Mouse (Mus musculus) megakaryocyte, adult 5-6 weeks (primary cell): ENCODE measurements around the gene Nsun2. TPM values are rescaled to one million over a fixed set of nuclear protein-coding genes. Genes with fewer than 3 reads are reported as not detected.
"Not testable (repeated sequence)": the region's sequence is repeated elsewhere in the genome, so short reads cannot be mapped to it uniquely, and the experiment has no call there.

Experiments
- ATAC-seq: 2 replicates; pipeline ENCODE4 v1.8.0; 2016; ENCODE audit warnings: mild to moderate bottlenecking, inconsistent platforms; ENCODE audit not compliant: poor library complexity, severe bottlenecking
- total RNA-seq, 2 experiments: library from RNA; stranded (forward) in 1 of 2; stranded (reverse) in 1 of 2; fragments of 153-499, 151-499 nt in 1 of 2; fragments of 221-1000, 200-1000 nt in 1 of 2; gene quantifications; 2 replicates each; pipeline versions ENCODE4 v1.2.3 to v1.2.4; 2015 to 2017

The Nsun2 gene
- total RNA-seq, 2 experiments from 2014 or later, result 32.6 to 61.7 TPM

- ATAC-seq, result no peak
Observed at GRCm38 (mm10) chr13:69631111-69631510, 97.6 kb downstream of the Nsun2 start.

DNA sequence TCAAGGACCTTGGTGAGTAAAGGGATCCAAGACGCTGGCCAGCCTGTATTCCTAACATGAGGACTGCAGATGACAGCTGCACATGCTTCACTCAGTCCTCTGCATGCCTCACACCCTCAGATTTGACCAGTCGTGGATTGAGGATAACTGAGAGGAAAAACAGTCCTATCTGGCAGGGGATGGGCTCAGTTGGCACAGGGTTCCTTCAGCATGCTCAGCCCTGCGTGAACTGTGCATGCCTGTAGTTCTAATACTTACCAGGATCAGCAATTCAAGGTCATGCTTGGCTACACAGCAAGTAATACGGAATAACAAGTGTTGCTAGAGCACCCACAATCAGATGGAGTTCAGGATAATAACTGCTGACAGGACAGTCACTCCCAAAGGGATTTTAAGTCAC is 98.1 kb downstream of the Nsun2 start:
- ATAC-seq, result no peak

DNA sequence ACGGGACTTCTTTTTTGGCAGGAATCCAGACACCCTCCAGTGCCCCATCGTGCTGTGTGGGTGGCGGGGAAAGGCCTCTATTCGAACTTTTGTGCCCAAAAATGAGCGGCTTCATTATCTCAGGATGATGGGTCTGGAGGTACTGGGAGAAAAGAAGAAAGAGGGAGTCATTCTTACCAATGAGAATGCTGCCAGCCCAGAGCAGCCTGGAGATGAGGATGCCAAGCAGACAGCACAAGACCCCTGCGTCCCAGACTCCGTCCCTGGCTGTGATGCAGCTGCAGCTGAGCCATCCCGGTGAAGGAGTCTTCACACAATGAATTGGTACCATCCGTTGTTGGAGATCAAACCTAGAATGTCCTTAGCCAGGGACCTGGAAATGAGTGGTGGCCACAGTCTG is 100.0 kb downstream of the Nsun2 start:
- no peak for ATAC-seq

GRCm38 (mm10) chr13:69633988-69634387 is 100.4 kb downstream of the Nsun2 start:
- no peak for ATAC-seq

DNA sequence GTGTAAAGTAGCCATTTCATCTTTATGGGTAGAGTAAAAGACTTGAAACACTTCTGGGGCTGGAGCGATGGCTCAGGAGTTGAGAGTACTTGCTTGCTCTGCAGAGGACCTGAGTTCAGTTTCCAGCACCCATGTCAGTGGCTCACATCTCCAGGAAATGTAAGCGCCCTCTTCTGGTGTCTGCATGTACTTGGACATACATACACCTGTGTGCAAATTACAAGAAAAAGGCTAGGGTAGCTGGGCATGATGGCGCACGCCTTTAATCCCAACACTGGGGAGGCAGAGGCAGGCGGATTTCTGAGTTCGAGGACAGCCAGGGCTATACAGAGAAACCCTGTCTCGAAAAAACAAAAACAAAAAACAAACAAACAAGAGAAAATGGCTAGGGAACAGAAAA is 102.3 kb downstream of the Nsun2 start:
- not testable (repeated sequence) for ATAC-seq

GRCm38 (mm10) chr13:69636375-69636774 is 102.8 kb downstream of the Nsun2 start:
- no peak for ATAC-seq

DNA sequence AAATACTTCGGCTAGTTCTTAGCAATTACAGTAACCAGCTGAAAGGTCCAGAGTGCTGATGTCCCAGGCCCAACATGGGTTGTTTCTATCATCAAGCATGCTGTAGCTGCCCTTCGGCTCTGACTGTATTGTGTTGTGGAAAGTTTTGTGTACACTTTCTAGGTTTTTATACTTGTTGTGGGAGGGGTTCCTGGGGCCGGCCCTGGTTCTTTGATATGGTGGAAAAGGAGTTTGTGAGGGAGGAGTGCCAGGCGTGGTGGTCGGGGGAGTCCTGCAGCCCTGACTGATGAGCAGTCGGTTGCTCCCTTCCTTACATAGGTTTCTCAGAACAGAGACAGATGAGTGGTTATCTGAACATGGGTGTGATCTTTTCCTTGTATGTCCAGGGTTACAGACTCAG is 103.3 kb downstream of the Nsun2 start:
- no peak for ATAC-seq

DNA sequence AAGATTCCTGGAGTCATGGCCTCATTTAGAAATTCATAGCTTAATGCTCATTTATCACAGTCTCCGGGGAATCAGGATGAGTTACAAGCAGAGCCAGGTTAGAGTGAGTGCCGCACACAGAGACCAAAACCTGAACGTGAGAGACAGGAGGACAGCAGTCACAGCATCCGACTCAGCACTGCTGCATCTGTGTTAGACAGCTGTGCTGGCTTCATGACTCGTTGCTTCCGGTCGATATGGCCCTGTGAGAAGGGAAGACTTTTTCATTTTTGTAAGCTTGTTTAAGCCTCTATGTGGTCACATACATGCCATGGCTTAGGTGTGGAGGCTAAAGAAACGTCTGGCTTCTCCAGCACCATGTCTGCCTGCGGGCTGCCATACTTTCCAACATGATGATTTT is 104.1 kb downstream of the Nsun2 start:
- ATAC-seq, result no peak

GRCm38 (mm10) chr13:69638108-69638626 is 104.6 kb downstream of the Nsun2 start:
- ATAC-seq, result no peak

GRCm38 (mm10) chr13:69639251-69639650 is 105.7 kb downstream of the Nsun2 start:
- ATAC-seq, result no peak

DNA sequence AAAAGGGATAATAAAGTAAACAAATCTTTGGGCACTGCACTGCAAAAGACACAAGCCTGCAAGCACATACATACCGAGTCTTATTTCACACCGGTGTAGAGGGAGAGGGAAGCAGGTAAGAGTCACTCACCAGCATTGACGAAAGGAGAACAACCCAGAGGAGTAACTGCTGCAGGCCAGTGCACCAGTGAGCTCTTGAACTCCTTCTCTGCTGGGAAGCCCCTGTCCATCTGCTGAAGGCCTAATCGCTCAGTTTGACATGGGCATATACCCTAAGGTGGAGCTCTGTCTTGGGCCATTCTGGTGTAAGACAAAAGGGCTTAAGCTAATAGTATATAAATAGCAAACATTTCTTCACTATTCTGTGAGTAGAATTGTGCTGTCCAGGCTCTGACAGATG is 106.6 kb downstream of the Nsun2 start:
- no peak for ATAC-seq

DNA sequence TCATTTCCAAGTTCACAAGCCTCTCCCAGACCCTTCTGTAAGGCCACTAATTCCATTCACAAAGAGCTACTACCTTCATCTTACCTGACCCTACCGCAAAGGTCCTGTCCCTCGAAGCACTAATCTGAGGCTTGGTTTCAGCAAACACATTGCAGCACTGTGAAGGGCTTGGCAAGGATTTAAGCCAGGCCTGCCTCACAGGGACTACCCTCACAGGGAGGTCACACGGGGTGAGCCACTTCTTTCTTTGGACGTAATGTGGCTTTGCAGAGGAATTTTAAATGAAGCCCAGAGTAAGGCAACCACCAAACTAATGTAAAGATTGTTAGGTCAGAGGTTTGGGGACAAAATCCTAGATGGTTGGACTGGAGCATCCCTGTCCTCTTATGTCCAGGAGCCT is 107.0 kb downstream of the Nsun2 start:
- ATAC-seq, result no peak

DNA sequence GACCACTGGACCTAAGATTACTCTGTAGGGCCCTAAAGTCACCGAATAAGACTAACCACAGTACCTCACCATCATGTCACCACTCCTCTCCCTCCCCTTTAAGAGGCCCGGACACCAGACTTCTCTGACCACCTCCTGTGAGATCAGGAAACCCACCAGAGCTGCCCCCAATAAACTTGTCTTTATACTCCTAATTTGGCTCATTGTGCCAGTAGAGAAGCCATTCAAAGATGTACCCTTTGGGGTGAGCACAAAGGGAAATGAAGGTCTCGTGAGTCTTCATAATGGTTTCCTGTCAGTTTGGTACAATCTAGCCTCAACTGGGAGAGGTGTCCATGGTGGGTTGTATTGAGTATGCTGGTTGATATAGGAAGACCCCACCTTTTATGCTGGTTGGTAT is 107.5 kb downstream of the Nsun2 start:
- ATAC-seq, result no peak

- no peak for ATAC-seq
Observed at GRCm38 (mm10) chr13:69642656-69643216, 109.2 kb downstream of the Nsun2 start.

GRCm38 (mm10) chr13:69643937-69644336 is 110.4 kb downstream of the Nsun2 start:
- ATAC-seq, result no peak

DNA sequence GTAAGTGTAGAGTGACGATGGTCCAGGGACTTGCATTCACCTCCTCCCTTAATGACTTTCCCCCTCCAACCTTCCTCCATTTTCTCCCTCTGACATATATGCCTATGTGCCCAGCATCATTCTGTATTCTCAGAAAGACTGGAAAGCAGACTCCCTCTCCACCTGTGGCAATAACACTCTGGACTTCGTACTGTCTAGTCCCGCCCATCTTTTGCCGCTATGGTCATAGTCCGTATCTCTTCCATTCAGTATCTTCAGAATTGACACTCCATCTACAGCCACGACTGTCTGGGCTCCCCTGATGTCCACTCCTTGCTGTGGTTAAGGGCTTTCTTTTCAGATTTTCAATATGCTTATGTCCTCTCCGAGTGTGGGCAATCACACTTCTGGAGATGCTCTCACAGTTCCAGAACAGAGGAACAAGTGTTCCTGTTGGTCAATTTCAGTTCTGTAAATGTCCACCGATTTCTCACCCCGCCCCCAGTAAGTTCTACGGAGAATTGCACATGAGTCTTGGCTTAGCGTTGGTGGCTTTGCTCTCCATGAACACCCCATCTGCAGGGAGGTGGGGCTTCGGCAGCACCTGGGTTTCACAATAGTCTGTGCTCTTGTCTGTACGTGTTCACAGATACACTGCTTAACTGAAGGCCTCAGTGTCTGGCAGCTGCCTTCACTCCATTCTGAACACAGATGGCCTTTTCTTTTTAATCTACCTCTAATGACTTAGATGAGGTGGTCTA is 111.1 kb downstream of the Nsun2 start:
- ATAC-seq, result no peak

DNA sequence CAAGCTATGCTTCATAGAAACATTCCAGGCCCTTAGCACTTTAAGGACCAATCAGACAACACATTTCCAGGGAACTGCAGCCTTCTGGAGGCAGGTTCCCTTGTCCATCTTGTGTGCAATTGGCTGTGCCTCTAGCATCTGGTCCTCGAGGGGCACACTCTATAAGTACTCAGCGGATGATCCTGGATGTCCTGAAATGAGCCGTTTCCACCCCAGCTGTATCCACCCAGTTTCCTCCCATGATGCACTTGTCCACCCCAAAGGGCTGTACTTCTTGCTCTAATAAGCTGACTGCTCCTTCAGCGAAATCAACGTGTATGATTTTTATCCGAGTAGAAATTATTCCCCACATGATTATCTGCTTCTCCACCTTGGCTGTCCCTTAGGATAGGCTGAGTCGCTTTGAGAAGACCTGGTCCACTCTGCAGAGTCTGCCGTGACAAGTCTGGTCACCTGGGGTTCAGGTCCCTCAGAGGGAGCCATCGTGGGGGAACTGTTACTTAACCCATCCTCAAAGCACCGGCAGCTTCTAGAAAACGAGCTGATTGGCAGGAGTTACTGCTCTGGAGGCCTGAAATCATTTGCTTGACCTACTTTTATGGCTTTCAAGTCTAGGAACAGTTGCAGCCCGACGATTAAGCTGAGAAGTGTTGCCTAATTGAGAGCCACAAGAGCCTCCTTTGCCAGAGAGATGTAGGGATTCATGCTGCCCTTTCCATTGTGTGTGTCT is 112.3 kb downstream of the Nsun2 start:
- no peak for ATAC-seq

GRCm38 (mm10) chr13:69646481-69646880 is 112.9 kb downstream of the Nsun2 start:
- ATAC-seq, result no peak

DNA sequence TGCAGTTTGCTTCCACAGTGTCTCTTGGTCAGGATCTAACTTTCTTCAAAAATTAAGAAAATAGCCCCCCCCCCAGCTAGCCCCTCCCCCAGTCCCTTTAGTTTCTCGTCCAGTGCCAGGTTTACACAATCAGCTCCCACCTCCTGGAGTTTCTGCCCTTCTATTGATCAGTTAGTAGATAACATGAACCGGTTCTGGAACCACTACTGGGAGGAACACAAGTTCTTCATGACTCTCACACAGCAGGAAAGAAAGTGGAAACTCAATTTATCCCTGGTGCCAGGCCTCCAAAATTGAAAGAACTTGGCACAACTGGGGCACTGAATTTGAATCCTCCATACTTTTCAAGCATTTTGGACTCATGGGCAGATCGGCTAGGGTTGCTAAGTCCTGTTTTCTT is 121.0 kb downstream of the Nsun2 start:
- ATAC-seq, result no peak

- no peak for ATAC-seq
Observed at GRCm38 (mm10) chr13:69672121-69672520, 138.6 kb downstream of the Nsun2 start.

DNA sequence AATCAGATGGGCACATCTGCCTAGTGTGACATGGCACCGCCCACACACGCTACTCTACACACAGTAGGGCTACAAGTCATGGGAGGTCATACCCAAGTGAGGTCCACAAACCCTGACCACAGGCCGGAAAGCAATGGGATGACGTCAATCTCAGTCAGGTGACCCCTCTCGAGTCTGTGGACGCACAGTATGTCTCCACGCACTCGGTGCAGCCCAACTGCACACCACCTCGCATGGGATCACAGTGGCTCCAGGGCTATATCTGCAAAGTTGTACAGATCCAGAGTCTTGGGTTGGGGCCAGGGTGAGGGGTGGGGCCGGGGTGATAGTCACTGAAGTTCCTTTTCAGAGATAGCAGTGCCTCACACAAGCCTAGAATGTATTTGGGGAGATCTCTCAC is 139.0 kb downstream of the Nsun2 start:
- no peak for ATAC-seq
